Mouse (Mus musculus): ENCODE measurements around the gene Gm45837.

The Gm45837 gene

DNA sequence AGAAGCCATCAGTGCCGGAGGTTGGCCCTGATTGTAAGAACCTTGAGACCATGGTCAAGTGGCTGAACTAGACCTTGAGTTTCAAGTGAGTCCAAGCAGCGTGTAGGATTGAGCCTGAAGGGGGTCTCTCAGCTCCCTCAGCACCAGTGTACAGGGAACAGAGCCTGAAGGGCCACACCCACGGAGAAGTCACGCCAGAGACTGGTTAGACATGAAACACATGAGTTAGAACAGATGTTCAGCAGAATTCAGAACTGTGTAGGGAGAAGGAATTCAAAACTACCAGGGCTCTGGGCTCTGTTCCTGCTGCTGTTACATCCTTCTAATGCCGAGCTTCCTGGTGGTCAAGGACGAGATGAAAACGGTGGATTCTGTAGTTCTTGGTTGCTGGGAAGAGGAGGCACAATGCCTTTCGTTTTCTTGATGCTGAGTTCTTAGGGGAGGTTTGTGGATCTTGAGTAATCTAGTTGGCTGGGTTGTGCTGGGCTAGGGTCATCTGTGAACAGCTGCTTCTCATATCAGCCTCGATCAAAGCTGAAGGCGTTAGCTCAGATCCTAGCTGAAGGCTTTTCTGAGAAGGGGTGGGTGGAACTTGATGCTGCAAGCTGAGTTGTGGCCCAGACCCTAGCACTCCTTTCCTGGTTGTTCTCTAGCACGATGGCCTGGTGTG, at the start of gene Gm45837:
Gm45837 (plus strand) TSS at position 620 of the 670 bp plus-strand sequence.
- DNase-seq (ENCODE audit: low read depth, low spot score), result no peak

DNA sequence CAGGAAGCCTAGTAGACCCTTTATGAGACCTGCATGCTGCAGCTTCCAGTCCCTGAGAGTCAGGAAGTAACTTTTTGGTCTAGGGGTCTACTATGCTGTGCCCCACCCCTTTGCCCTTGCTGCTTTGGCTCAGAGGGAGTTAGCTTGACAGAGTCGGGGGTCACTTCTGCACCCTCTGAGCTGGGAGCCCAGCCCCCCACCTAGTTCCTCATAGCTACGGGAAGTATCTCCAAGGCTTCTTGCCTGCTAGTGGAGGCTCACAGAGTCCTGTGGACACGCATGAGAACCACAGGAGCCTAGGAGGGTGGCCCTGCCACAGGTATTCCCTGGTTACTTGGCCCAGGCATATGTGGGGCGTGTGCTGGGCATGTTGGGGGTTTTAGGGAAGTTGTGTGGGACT, 49.7 kb upstream of the Gm45837 start:
- DNase-seq (ENCODE audit: low read depth, low spot score), result no peak

GRCm38 (mm10) chr7:101361767-101362166, 48.9 kb upstream of the Gm45837 start:
- no peak for DNase-seq (ENCODE audit: low read depth, low spot score)

DNA sequence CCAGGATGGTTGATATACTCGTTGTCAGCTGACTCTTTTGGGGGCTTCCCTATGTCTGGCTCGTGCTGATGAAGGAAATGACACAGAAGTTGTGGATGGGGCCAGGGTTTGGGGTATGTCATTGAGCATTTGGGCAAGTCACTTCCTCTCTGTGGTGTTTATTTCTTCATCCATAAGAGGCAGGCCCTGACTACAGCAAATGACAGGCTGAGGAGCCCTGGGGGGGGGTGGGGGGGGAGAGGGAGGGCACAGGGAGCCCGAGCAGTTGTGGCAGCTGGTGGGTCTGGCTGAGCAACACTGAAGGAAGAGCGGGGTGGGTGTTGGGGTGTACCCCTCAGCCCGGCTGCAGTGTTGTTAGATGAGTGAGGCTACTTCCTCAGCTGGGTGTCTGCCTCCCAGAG, 47.9 kb upstream of the Gm45837 start:
- no peak for DNase-seq (ENCODE audit: low read depth, low spot score)

DNA sequence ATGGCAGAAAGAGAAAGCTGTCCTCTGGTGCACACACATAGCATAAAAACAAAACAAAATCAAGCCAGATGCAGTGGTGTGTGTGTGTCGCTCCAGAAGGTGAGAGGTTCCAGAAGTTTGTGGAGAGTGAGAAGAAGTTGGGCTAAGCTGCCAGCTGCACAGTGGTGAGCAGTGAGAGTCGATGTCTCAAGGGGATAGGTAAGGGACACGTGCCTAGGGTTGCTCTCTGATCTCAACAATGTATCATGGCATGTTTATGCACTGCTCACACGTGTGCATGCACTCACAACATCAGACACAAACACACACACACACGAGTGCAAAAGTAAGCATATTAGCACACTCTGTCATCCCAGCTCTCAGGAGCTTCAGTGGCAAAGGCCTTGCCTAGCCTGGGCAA, 46.8 kb upstream of the Gm45837 start:
- no peak for DNase-seq (ENCODE audit: low read depth, low spot score)

- no peak for DNase-seq (ENCODE audit: low read depth, low spot score)
These were observed 42.5 kb upstream of the Gm45837 start for GRCm38 (mm10) chr7:101367901-101368852.

DNA sequence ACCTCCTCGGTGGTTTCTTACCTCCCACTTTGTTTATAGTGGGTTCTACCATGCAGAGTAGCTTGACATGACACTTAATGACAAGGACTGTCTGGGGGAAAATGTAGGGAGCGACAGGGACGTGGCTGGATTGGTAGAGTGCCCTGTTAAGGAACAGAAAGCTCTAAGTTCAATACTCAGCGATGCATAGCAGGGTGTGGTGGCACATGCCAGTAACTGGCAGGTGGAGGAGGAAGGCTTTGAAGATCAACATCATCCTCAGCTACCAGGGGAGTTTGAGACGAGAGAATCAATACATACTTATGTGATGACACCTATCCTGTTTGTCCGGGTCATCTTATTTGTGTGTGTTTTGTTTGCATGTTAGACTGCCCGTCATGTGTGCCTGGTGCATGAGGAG, 41.0 kb upstream of the Gm45837 start:
- DNase-seq (ENCODE audit: low read depth, low spot score), result no peak

DNA sequence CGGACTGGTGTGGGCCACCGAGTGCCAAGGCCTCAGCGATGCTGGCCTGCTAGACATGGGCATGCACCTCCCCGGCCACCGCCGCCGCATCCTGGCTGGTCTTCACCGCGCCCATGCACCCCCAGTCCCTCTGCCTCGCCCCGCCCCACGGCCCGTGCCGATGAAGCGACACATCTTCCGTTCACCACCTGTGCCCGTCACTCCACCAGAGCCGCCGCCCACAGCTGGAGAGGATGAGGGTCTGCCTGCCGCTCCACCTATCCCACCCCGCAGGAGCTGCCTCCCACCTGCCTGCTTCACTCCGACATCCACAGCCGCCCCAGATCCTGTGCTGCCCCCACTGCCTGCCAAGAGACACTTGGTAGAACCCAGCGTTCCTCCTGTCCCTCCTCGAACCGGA, 37.6 kb upstream of the Gm45837 start:
- no peak for DNase-seq (ENCODE audit: low read depth, low spot score)

DNA sequence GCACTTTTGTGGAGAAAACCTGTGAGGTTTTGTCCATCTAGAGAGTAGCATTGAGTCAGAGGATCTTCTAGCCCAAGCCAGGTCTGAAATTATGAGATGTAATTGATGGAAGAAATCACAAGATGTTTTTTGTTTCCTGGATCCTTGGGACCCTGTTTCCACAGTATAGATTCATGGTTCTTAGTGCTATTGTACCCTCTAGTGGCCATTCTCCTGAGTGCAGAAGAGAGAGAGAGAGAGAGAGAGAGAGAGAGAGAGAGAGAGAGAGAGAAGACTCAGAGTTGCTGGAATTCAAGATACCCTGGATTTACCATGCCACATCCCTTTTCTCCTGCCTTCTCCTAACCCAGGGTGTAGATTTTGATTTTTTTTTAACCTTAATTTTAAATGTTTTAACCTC, 36.5 kb upstream of the Gm45837 start:
- DNase-seq (ENCODE audit: low read depth, low spot score), result no peak

- no peak for DNase-seq (ENCODE audit: low read depth, low spot score)
These were observed 33.9 kb upstream of the Gm45837 start for GRCm38 (mm10) chr7:101376701-101377340.

GRCm38 (mm10) chr7:101377741-101378262, 32.9 kb upstream of the Gm45837 start:
- DNase-seq (ENCODE audit: low read depth, low spot score), result peak; percentile 86

GRCm38 (mm10) chr7:101378285-101378684, 32.4 kb upstream of the Gm45837 start:
- DNase-seq (ENCODE audit: low read depth, low spot score), result no peak

GRCm38 (mm10) chr7:101378796-101379465, 31.8 kb upstream of the Gm45837 start:
- no peak for DNase-seq (ENCODE audit: low read depth, low spot score)

GRCm38 (mm10) chr7:101379732-101380131, 31.0 kb upstream of the Gm45837 start:
- no peak for DNase-seq (ENCODE audit: low read depth, low spot score)

GRCm38 (mm10) chr7:101381512-101381911, 29.2 kb upstream of the Gm45837 start:
- no peak for DNase-seq (ENCODE audit: low read depth, low spot score)

- peak; percentile 64 for DNase-seq (ENCODE audit: low read depth, low spot score)
These were observed 28.3 kb upstream of the Gm45837 start for GRCm38 (mm10) chr7:101382378-101382777.

GRCm38 (mm10) chr7:101383756-101384155, 26.9 kb upstream of the Gm45837 start:
- no peak for DNase-seq (ENCODE audit: low read depth, low spot score)

DNA sequence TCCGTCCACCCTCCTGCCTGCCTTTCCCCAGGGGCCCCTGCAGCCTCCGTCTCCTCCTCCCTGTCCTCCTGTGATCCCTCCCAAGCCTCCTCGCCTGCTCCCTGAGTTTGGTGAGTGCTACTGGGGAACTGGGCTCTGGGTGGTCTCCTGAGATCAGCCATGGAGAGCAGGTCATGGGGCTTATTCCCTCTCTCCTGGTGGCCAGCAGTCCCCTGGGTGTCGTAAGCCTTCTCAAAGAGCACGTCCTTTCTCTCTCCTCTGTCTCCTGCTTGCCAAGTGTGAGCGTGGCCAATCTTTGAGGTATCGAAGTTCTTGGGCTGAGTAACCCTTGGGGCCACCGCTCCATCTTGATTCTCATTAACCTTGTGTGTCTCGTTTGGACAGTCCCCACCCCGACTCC, 25.8 kb upstream of the Gm45837 start:
- no peak for DNase-seq (ENCODE audit: low read depth, low spot score)

GRCm38 (mm10) chr7:101385331-101385733, 25.4 kb upstream of the Gm45837 start:
- DNase-seq (ENCODE audit: low read depth, low spot score), result no peak

DNA sequence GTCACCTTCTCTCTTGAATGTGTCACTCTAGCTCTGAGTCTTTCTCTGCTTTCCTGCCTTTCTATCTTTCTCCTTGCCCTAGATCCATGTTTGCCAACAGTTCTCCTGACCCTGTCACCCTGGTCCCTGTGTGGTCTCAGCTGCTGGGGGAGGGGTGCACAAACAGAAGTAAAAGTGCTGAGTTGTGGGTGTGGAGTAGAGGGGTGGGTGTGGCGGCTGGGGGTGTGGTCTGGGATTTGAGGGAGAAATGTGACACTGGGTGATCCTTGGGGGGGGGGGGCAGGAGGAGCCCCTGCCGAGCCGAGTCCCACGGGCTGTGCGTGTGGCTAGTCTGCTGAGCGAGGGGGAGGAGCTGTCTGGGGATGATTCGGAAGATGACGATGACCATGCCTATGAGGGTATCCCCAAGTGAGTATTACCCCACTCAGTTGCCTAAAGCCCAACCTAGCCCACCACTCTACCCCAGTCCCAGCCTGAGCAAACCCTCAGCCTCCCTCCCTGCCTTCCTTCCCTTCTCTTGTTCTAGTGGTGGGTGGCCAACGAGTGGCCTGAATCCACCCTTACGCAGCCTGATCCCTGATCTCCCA, 24.7 kb upstream of the Gm45837 start:
- no peak for DNase-seq (ENCODE audit: low read depth, low spot score)

DNA sequence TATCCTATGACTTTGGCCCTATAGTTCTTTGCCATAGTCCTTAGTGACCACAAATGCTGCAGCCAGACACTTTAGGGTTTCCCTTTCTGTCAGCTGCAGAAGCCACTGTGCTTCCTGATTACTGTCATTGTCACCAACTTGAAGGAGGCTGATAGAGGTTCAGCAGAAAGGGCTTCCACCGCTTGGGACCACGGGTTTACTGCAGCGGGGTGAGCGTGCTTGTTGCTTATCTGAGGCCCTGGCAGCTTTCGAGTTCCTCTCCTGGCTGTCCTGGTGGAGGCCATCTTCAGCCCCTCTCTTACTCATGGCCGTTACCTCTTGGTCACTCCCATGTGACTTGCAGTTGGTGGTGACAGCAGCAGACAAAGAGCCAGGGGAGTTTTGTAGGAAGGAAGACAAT, 21.4 kb upstream of the Gm45837 start:
- DNase-seq (ENCODE audit: low read depth, low spot score), result no peak
